ENCODE assay signal across 8 mouse cellular contexts in genomic region chr14:60251281-60252003, GRCm38 (mm10). TPM values are rescaled to one million over a fixed set of nuclear protein-coding genes. Genes with fewer than 3 reads are reported as not detected.
DNase-seq lines count a peak whose midpoint lies in the region; ATAC-seq and TF ChIP-seq lines count a peak whose summit lies in the region.

Nupl1 (minus strand) TSS chr14:60251431.
Gm49336 (minus strand) TSS chr14:60251507.

- H3K36me3 ChIP-seq in ES-Bruce4 (ENCODE audit: control insufficient read depth, insufficient read depth, low read length, poor library complexity, severe bottlenecking): peaks cover 3% of the 10 kb centered on the region; the same call in 1 of the 2 replicates
- no peaks in the 10 kb centered on the region for H3K36me3 ChIP-seq in forebrain, embryonic 13.5 days (ENCODE audit: poor library complexity, severe bottlenecking)
- H3K36me3 ChIP-seq in liver, postnatal 0 days (replicated peaks; ENCODE audit: insufficient read depth, low read length): no peaks in the 10 kb centered on the region
- H3K36me3 ChIP-seq in neural tube, embryonic 14.5 days (ENCODE audit: control insufficient read depth, insufficient read depth, low read length): no peaks in the 10 kb centered on the region

- no peaks in the 10 kb centered on the region for H3K9me3 ChIP-seq in ES-Bruce4 (replicated peaks; ENCODE audit: control insufficient read depth, insufficient read depth, low read length, poor library complexity, severe bottlenecking)
- no peaks in the 10 kb centered on the region for H3K9me3 ChIP-seq in forebrain, embryonic 13.5 days (replicated peaks)
- H3K9me3 ChIP-seq in liver, postnatal 0 days (ENCODE audit: low read length): no peaks in the 10 kb centered on the region
- H3K9me3 ChIP-seq in neural tube, embryonic 14.5 days (ENCODE audit: control insufficient read depth, low read length): no peaks in the 10 kb centered on the region

- no peaks in the 10 kb centered on the region for H3K27me3 ChIP-seq in ES-Bruce4 (ENCODE audit: control insufficient read depth, insufficient read depth, low read length, poor library complexity, severe bottlenecking)
- H3K27me3 ChIP-seq in forebrain, embryonic 13.5 days: no peaks in the 10 kb centered on the region
- H3K27me3 ChIP-seq in liver, postnatal 0 days (ENCODE audit: insufficient read depth, low read length): no peaks in the 10 kb centered on the region
- H3K27me3 ChIP-seq in neural tube, embryonic 14.5 days (ENCODE audit: control insufficient read depth, insufficient read depth, low read length): no peaks in the 10 kb centered on the region

- peak within 1 kb of the TSS; percentile 87 for H3K9ac ChIP-seq in ES-Bruce4 (ENCODE audit: low read depth, poor library complexity, severe bottlenecking)
- H3K9ac ChIP-seq in forebrain, embryonic 13.5 days: peak within 1 kb of the TSS; percentile 97
- peak within 1 kb of the TSS; percentile 99 for H3K9ac ChIP-seq in liver, postnatal 0 days (replicated peaks)
- peak within 1 kb of the TSS; percentile 90 for H3K9ac ChIP-seq in neural tube, embryonic 14.5 days (replicated peaks; ENCODE audit: low read depth, low read length)

- ATAC-seq in cerebellum, adult (ENCODE audit: insufficient number of reproducible peaks, low FRiP score, low TSS enrichment): peak; percentile 98
- ATAC-seq in forebrain, embryonic 13.5 days: peak; percentile 100
- peak; percentile 99 for ATAC-seq in liver, postnatal 0 days
- peak; percentile 99 for ATAC-seq in neural tube, embryonic 14.5 days (ENCODE audit: low read depth)

- H3K27ac ChIP-seq in ES-Bruce4 (ENCODE audit: insufficient read depth, low read length): peak within 1 kb of the TSS; percentile 64
- H3K27ac ChIP-seq in forebrain, embryonic 13.5 days: peak within 1 kb of the TSS; percentile 87
- peak within 1 kb of the TSS; percentile 91 for H3K27ac ChIP-seq in liver, postnatal 0 days (ENCODE audit: low read depth)
- H3K27ac ChIP-seq in neural tube, embryonic 14.5 days (ENCODE audit: low read depth, low read length): peak within 1 kb of the TSS; percentile 93

- no peaks in the 10 kb centered on the region for H3K4me1 ChIP-seq in ES-Bruce4 (ENCODE audit: control insufficient read depth, insufficient read depth, low read length)
- H3K4me1 ChIP-seq in forebrain, embryonic 13.5 days: peaks cover 27% of the 10 kb centered on the region
- H3K4me1 ChIP-seq in liver, postnatal 0 days (ENCODE audit: insufficient read depth): peaks cover 12% of the 10 kb centered on the region
- peaks cover 18% of the 10 kb centered on the region; the same call in 1 of the 2 replicates for H3K4me1 ChIP-seq in neural tube, embryonic 14.5 days (ENCODE audit: control insufficient read depth, insufficient read depth, low read length)

- peak within 1 kb of the TSS; percentile 89 for H3K4me2 ChIP-seq in forebrain, embryonic 13.5 days
- peak within 1 kb of the TSS; percentile 86 for H3K4me2 ChIP-seq in liver, postnatal 0 days (ENCODE audit: low read depth, low read length)
- peak within 1 kb of the TSS; percentile 78 for H3K4me2 ChIP-seq in neural tube, embryonic 14.5 days (ENCODE audit: low read depth, low read length)

- TF ChIP-seq EP300 in ES-Bruce4 (IDR thresholded peaks at IDR 0.05; ENCODE audit: insufficient read depth, low read depth, low read length): no peak
- TF ChIP-seq EP300 in liver, postnatal 0 days (IDR thresholded peaks at IDR 0.05; ENCODE audit: low read depth): peak; percentile 78; the same call in 1 of the 2 replicates

- peak; percentile 98 to 99 for DNase-seq in heart, postnatal 10 days
- peak; percentile 97 for DNase-seq in large intestine, adult 2 months (ENCODE audit: low read depth, low spot score)
- DNase-seq in liver, postnatal 0 days: peak; percentile 98
- DNase-seq in testis, postnatal 10 days (ENCODE audit: low spot score): peak; percentile 97

- under 1% methylated on average over 62 of the region's 62 CpGs for WGBS in forebrain, embryonic 13.5 days
- under 1% methylated on average over 62 of the region's 62 CpGs for WGBS in large intestine, adult 2 months
- under 1% methylated on average over 62 of the region's 62 CpGs for WGBS in liver, postnatal 0 days (ENCODE audit: insufficient replicate concordance)
- WGBS in neural tube, embryonic 14.5 days: under 1% methylated on average over 62 of the region's 62 CpGs

- peak within 1 kb of the TSS; percentile 87 for H3K4me3 ChIP-seq in ES-Bruce4 (ENCODE audit: low read depth, low read length)
- peak within 1 kb of the TSS; percentile 93 for H3K4me3 ChIP-seq in forebrain, embryonic 13.5 days
- peak within 1 kb of the TSS; percentile 90 for H3K4me3 ChIP-seq in liver, postnatal 0 days (ENCODE audit: low read depth, low read length)
- peak within 1 kb of the TSS; percentile 96 for H3K4me3 ChIP-seq in neural tube, embryonic 14.5 days (ENCODE audit: low read depth, low read length)

- TF ChIP-seq CTCF in ES-Bruce4 (IDR thresholded peaks at IDR 0.05; ENCODE audit: low read depth, low read length): no peak
- TF ChIP-seq CTCF in liver, postnatal 0 days (IDR thresholded peaks at IDR 0.05; ENCODE audit: low read depth): no peak

- peak; percentile 50 for TF ChIP-seq POLR2A in ES-Bruce4 (IDR thresholded peaks at IDR 0.05; ENCODE audit: insufficient read depth, low read length)

- intact Hi-C loops in heart, postnatal 10 days (cut with DNase I): loop anchor here (5.0 kb wide), 1 partner anchor 51 kb away; no protein-coding TSS in a partner anchor

RNA-seq across cellular contexts. Expression of gene Nupl1, which starts in this region (rescaled TPM):
- not detected in 2 replicates for polyA plus RNA-seq in ES-Bruce4 (2011; ENCODE audit: insufficient read depth, insufficient read length, low read depth, missing spikeins)
- polyA plus RNA-seq in forebrain, embryonic 13.5 days (2015; fragmentation: Nextera tagmentation; extraction: Ambion mirVana): 0.05 and 0.11 TPM in 2 replicates
- total RNA-seq in heart, postnatal 10 days (2021): not detected
- 0.03 TPM in 1 of 2 replicates, not detected in the other for polyA plus RNA-seq in large intestine, adult 2 months (2012; rRNA removed)
- polyA plus RNA-seq in liver, postnatal 0 days (2015; fragmentation: Nextera tagmentation; extraction: Ambion mirVana): not detected in 2 replicates
- polyA plus RNA-seq in neural tube, embryonic 14.5 days (2014; fragmentation: Nextera tagmentation; extraction: Ambion mirVana): 0.07 TPM in 1 of 2 replicates, not detected in the other

RNA-seq across cellular contexts. Expression of gene Gm49336, which starts in this region (rescaled TPM):
- polyA plus RNA-seq in ES-Bruce4 (2011; ENCODE audit: insufficient read depth, insufficient read length, low read depth, missing spikeins): 85.2 and 91.3 TPM in 2 replicates
- 50.9 and 55.9 TPM in 2 replicates for polyA plus RNA-seq in forebrain, embryonic 13.5 days (2015; fragmentation: Nextera tagmentation; extraction: Ambion mirVana)
- 10 to 100 TPM; 41.8 to 43.0 TPM for total RNA-seq in heart, postnatal 10 days (2021)
- polyA plus RNA-seq in large intestine, adult 2 months (2012; rRNA removed): 9.6 and 15.9 TPM in 2 replicates
- 10.8 and 13.2 TPM in 2 replicates for polyA plus RNA-seq in liver, postnatal 0 days (2015; fragmentation: Nextera tagmentation; extraction: Ambion mirVana)
- polyA plus RNA-seq in neural tube, embryonic 14.5 days (2014; fragmentation: Nextera tagmentation; extraction: Ambion mirVana): 70.0 and 81.2 TPM in 2 replicates

Comparison
In these comparisons a context has a peak if more than half of its experiments do, and no peak if none do; other contexts are left out.
1. Peak in every context shown above with its lines: DNase-seq, ATAC-seq, H3K4me3 ChIP-seq and H3K27ac ChIP-seq.